Mouse (Mus musculus) 416B (cell line): ENCODE results near the gene Rfx2.

Experiments
- DNase-seq: peaks from one replicate; pipeline ENCODE4 v3.0.0; 2011; ENCODE audit warnings: low read depth

The Rfx2 gene

GRCm38 (mm10) chr17:56780291-56780978 is 50.4 kb downstream of the Rfx2 start:
- DNase-seq: no peak

DNA sequence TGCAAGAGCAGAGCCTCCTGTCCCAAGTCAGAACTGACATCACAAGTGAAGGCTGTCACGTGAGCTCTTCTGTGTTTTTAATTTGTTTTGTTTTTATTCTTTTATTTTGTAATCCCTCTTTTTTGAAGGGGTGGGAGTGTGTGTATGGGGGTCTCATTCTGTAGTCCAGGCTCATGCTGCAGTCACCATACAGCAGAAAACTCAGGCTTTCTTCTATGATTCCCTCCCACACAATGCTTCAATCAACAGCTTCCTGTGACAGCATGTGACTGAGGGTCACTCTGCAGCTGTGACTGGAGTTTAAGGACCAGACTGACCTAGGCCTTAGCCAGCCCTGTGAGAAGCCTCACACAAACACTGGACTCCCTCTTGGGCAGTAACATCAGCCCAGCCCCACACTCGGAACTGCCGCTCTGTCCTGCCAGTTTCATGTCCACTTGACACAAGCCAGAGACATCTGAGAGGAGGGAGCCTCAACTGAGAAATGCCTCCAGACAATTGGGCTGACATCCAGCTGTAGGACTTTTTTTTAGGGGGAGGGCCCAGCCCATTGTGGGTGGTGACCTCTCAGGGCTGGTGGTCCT is 51.9 kb downstream of the Rfx2 start:
- DNase-seq: no peak

DNA sequence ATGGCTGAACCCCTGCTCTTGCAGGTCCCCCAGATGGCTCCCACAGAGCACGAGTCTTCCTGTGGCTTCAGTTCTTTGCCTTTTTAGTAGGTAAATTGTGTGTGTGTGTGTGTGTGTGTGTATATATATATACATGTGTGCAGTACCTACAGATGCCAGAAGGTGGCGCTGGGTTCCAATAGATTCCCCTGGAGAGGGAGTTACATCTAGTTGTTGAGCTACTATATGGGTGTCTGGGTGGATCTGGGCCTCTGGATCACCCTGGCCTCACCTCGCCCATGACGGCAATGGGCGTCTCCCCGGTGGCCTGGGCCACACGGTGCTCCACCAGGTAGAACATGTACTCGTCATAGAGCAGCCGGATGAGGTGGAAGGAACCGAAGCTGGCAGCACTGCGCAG is 53.2 kb downstream of the Rfx2 start:
- DNase-seq: no peak

GRCm38 (mm10) chr17:56769950-56770349 is 60.9 kb downstream of the Rfx2 start, which contains the start of gene Prr22:
Gene Prr22 (plus strand): TSS chr17:56770250.
- DNase-seq: no peak

GRCm38 (mm10) chr17:56768941-56769340 is 61.9 kb downstream of the Rfx2 start:
- DNase-seq: no peak

GRCm38 (mm10) chr17:56767531-56768135 is 63.2 kb downstream of the Rfx2 start:
- no peak for DNase-seq

DNA sequence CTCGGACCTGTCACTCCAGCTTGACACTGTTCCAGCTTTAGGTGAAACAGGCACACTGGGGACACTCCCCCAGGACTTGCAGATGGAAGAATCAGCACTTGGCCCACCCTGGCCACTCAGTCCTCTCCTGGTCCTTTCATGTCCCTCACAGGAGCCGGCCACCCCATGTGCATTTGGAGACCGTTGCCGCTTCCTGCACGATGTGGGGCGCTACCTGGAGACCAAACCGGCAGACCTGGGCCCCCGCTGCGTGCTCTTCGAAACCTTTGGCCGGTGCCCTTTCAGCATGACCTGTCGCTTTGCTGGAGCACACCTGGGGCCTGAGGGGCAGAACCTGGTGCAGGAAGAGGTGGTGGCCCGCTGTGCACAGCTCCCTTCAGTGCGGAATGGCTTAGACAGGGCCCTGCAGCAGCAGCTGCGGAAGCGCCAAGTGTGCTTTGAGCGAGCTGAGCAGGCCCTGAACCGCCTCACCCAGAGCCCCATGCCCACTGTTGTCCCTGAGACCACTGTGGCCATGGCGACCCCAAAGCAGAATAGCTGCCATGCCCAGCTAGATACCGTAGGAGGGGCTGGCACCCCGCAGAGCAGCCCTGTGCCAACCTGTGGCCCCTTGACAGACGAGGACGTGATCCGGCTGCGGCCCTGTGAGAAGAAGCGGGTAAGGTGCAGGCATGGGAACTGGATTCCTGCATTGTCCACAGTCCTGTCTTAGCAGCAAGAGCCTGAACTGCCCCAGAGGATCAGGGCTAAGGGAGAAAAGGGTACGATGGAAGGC is 64.0 kb downstream of the Rfx2 start:
- no peak for DNase-seq

DNA sequence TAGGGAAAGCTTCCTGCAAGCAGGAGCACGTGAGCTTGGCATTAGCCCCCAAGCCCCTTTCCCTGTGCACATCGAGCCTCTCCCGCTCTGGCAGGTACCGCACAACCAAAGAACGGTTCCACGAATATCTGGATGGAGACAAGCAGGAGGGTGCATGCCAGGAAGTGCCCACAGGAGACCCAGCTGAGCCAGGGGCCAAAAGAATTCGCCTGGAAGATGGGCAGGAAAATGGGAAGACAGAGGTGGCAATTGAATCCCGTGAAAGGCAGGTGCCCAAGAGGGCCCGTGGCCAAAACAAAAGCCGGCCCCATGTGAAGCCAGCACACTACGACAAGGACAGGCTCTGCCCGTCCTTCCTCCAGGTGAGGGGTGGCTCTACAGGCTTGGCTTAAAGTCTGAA is 65.4 kb downstream of the Rfx2 start:
- no peak for DNase-seq

GRCm38 (mm10) chr17:56764474-56765354 is 66.1 kb downstream of the Rfx2 start, which contains the start of gene Dus3l:
Gene Dus3l (plus strand): TSS chr17:56764757.
- DNase-seq: peak; percentile 96

GRCm38 (mm10) chr17:56763741-56764250 is 67.0 kb downstream of the Rfx2 start:
- DNase-seq: no peak

- DNase-seq: peak; percentile 80
These were observed 67.8 kb downstream of the Rfx2 start for GRCm38 (mm10) chr17:56762769-56763731.

GRCm38 (mm10) chr17:56761991-56762410 is 68.8 kb downstream of the Rfx2 start:
- peak; percentile 90 for DNase-seq

DNA sequence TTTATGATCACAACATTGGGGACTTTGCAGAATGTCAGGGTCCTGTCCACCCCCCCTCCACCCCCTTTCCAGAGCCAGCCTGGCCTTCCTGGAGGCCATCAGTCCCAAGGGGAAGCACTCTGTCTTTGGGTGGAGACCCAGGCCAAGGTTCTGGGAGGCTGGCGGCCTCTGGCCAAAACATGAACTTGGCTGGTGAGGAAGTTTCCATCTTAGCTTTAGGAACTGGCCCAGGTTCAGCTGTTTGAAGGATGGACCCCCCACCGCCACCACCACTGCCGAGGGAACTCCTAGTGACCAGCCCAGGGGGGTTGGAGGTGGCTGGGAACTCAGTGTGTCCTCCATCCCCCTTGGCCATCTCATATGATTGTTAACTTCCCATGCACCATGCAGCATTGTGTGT is 69.7 kb downstream of the Rfx2 start:
- no peak for DNase-seq

GRCm38 (mm10) chr17:56759261-56759660 is 71.6 kb downstream of the Rfx2 start:
- no peak for DNase-seq

DNA sequence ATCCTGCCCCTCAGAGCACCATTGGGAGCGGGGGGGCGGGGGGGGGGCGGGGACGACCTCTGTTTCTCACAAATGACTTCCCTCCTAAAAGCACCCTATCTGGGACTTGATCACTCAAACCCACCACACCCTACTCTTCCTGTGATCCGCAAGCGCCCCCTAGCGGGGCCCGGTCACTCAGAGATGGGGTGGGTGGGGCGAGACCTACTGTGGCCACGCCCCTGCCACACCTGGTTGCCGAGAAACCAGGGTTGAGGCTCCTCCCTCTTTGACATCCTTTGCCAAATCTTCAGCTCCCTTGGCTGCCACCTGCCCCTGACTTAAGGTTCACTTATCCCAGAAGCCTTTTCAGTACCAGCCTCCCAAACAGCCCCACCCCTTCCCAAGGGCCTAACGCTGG is 72.7 kb downstream of the Rfx2 start:
- DNase-seq: peak; percentile 43

- DNase-seq: no peak
These were observed 73.2 kb downstream of the Rfx2 start, which contains the start of gene Nrtn for GRCm38 (mm10) chr17:56757416-56758123. Gene Nrtn (minus strand): TSS chr17:56757530.

DNA sequence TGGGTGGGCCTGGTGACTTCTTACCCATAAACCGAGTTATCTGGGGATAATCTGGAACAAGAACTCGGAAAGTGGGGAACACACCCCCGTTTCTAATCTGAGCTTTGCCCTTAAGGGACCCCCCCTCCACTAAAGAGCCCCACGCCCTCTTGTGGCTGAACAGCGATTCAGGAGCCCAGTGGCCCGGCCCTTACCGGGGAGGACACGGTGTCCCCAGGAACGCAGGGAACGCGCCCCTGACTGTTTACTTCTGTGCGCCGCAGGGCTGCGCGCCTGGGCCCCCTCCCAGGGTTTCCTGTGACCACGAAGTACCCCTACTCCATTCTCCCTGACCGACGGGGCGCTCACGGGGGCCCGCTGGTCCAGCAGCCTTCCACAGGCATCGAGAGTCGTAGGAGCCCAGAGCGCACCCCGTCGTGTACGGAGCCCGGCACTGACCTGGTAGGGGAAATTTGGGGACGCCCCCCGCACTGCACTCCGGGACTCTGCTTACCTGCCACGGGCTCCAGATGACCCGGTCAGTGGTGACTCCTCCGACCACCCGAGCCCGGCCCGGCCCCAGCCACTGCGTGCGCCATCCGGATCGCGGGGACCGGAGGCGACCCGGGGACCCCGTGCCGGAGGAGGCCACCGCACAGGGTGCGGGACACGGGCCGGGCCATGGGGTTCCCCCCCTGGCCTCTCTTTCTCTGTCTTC is 74.0 kb downstream of the Rfx2 start:
- no peak for DNase-seq

- no peak for DNase-seq
These were observed 76.3 kb downstream of the Rfx2 start for GRCm38 (mm10) chr17:56754271-56755185.
